Mouse (Mus musculus) embryonic facial prominence, embryonic 15.5 days (tissue): ENCODE results near the gene Agps. TPM values are rescaled to one million over a fixed set of nuclear protein-coding genes. Genes with fewer than 3 reads are reported as not detected.

Source experiments
- ATAC-seq: fragments of 200-750 bp; cut with Nextera tagmentation; 2 replicates; pipeline ENCODE4 v1.8.0; 2017; ENCODE audit warnings: low read depth, moderate TSS enrichment; ENCODE audit not compliant: insufficient number of reproducible peaks, low FRiP score, low TSS enrichment
- H3K27ac ChIP-seq: fragments of 300-500 bp; sonication (generic); replicated peaks from 2 replicates; pipeline ENCODE4 v1.5.1; 2015; ENCODE audit warnings: mild to moderate bottlenecking, inconsistent platforms
- H3K27me3 ChIP-seq: fragments of 300-500 bp; sonication (generic); 2 replicates; pipeline ENCODE4 v1.6.1; 2015; ENCODE audit warnings: inconsistent platforms
- H3K36me3 ChIP-seq: fragments of 300-500 bp; sonication (generic); 2 replicates; pipeline ENCODE4 v1.6.1; 2015; ENCODE audit warnings: mild to moderate bottlenecking, inconsistent platforms
- H3K4me1 ChIP-seq: fragments of 300-500 bp; sonication (generic); 2 replicates; pipeline ENCODE4 v1.6.1; 2015; ENCODE audit warnings: inconsistent platforms
- H3K4me2 ChIP-seq: fragments of 300-500 bp; sonication (generic); replicated peaks from 2 replicates; pipeline ENCODE4 v1.6.1; 2015; ENCODE audit warnings: mild to moderate bottlenecking, inconsistent platforms
- H3K4me3 ChIP-seq: fragments of 300-500 bp; sonication (generic); replicated peaks from 2 replicates; pipeline ENCODE4 v1.5.1; 2015; ENCODE audit warnings: mild to moderate bottlenecking, inconsistent platforms
- H3K9ac ChIP-seq: fragments of 300-500 bp; sonication (generic); 2 replicates; pipeline ENCODE4 v1.6.1; 2015; ENCODE audit warnings: inconsistent platforms
- H3K9me3 ChIP-seq: fragments of 300-500 bp; sonication (generic); replicated peaks from 2 replicates; pipeline ENCODE4 v1.6.1; 2016; ENCODE audit warnings: inconsistent platforms
- WGBS: fragments of 180-500 bp; shearing (Covaris S2); methylation state at CpG from one replicate; pipeline ENCODE4 v1.1.7; 2015; 5-methylcytosine and 5-hydroxymethylcytosine counted together
- polyA plus RNA-seq: library from polyadenylated mRNA; unstranded; fragments of >200 nt; fragmentation: Nextera tagmentation; extraction: Ambion mirVana; gene quantifications from 2 replicates; pipeline ENCODE4 v1.2.1, GENCODE M21; 2015

The Agps gene
- 24.5 and 27.6 TPM in 2 replicates for polyA plus RNA-seq

DNA sequence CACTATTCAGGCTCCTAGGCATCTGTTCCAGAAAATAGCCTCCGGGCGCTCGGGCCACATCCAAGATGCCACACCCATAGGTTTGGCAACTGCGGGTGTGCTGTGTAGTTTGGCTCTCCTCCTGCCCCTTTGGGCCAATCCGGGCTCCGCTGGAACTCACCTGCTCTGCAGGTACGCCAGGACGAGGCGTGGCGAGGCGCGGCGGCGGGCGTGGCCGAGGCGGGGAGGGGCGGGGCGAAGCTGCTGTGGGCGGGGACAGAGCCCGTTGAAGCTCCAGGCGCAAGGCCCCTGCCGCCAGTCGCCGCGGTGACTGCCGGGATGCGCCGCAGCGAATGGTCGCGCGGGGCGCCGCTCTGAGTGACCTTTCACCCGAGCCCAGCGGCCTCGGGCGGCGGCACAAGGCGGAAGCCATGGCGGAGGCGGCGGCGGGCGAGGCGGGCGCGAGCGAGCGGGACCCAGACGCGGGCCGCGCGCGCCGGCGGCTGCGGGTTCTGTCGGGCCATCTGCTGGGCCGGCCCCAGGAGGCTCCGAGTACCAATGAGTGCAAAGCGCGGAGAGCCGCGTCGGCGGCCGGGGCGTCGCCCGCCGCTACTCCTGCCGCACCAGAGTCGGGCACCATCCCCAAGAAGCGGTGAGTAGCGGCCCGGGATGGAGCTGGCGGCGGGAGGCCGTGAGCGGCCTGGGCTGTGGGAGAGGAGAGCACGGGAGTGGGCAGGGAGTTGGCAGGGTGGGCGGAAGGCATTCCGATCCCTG is at the start of gene Agps:
Agps (plus strand) TSS at position 297 of the 753 bp plus-strand sequence.
- peak; percentile 93 for ATAC-seq
- H3K4me2 ChIP-seq: peak within 1 kb of the TSS; percentile 71
- peak within 1 kb of the TSS; percentile 82 for H3K27ac ChIP-seq
- H3K36me3 ChIP-seq: no peaks in the 10 kb centered on the region
- no peaks in the 10 kb centered on the region for H3K9me3 ChIP-seq
- peaks cover 23% of the 10 kb centered on the region for H3K4me1 ChIP-seq
- no peaks in the 10 kb centered on the region for H3K27me3 ChIP-seq
- H3K4me3 ChIP-seq: peak within 1 kb of the TSS; percentile 86
- under 1% methylated on average over 70 of the region's 86 CpGs for WGBS
- H3K9ac ChIP-seq: peak within 1 kb of the TSS; percentile 80

DNA sequence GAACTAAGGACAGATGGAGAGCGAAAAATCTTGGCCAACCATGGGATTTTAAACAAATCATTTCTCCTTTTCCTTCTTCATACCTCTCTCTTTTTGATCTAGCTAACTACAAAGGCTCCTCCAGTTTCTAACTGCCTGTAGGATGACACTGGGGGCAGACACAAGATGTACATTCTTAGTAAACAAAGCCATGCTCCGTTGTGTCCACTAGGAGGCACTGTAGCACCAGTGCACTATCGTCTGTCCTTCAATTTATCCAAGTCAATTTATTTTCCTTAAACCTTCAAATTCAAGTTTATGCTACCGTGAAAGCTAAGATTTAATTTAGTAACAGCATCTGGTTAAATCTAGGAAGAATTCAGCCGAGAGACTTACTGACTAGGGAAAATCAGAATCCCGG is 45.9 kb upstream of the Agps start:
- H3K27ac ChIP-seq: no peak overlapping the region
- H3K9me3 ChIP-seq: no peaks in the 10 kb centered on the region
- no peak overlapping the region for H3K4me3 ChIP-seq
- no peak for ATAC-seq
- no peaks in the 10 kb centered on the region for H3K4me1 ChIP-seq
- H3K36me3 ChIP-seq: no peaks in the 10 kb centered on the region
- H3K4me2 ChIP-seq: no peak overlapping the region
- H3K27me3 ChIP-seq: no peaks in the 10 kb centered on the region
- 12% methylated on average over 6 of the region's 6 CpGs for WGBS
- no peak overlapping the region for H3K9ac ChIP-seq

DNA sequence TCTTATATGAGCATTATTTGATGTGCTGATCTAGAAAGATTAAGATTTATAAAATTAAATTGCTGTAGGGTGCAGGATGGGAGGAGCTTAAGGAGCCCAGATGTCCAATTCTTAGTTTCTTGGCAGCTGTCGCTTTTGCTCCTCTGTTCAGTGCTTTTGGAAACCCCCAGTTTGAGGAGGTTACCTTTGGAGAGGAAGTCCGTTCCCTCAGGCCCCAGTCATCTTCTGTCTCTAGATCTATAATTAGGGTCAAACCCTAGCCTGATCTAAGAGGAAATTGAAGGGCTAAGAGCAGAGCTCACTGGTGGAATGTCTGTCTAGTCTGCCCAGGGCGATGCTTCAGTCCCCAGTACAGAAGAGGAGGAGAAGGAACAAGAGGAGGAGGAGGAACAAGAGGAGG is 43.5 kb upstream of the Agps start:
- Histone ChIP-seq H3K9me3 (no peaks in the 10 kb centered on the region), H3K27me3 (no peaks in the 10 kb centered on the region), H3K27ac (no peak overlapping the region), H3K36me3 (no peaks in the 10 kb centered on the region), H3K4me3 (no peak overlapping the region), H3K9ac (no peak overlapping the region), H3K4me1 (no peaks in the 10 kb centered on the region), H3K4me2 (no peak overlapping the region)
- WGBS: 42% methylated on average over 3 of the region's 3 CpGs
- ATAC-seq: no peak

DNA sequence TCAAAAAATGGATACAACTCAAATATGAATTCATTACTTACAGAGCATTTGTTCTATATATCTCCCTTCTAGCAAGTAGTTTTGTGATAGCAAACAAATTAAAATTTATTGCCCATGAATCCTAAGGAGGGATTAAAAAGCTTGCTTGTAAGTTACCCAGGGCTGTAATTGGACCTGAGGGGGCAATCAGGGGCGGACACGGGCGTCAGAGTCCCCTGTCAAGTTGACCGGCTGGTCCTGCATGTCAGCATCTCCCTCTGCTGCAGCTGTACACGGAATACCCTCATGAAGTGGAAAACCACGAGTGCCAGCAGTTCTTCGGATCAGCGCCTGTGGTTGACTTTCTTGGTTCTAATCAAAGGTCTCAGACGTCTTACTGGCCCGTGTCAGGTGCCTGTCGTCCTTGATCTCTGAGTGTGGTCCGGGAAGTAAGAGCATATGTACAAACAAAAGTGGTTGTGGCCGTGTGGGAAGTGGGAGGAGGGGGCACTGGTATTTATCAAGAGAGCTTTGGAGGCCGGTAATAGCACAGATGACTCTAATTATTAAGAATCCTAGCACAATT is 41.9 kb upstream of the Agps start:
- ATAC-seq: no peak
- no peak overlapping the region for H3K4me2 ChIP-seq

DNA sequence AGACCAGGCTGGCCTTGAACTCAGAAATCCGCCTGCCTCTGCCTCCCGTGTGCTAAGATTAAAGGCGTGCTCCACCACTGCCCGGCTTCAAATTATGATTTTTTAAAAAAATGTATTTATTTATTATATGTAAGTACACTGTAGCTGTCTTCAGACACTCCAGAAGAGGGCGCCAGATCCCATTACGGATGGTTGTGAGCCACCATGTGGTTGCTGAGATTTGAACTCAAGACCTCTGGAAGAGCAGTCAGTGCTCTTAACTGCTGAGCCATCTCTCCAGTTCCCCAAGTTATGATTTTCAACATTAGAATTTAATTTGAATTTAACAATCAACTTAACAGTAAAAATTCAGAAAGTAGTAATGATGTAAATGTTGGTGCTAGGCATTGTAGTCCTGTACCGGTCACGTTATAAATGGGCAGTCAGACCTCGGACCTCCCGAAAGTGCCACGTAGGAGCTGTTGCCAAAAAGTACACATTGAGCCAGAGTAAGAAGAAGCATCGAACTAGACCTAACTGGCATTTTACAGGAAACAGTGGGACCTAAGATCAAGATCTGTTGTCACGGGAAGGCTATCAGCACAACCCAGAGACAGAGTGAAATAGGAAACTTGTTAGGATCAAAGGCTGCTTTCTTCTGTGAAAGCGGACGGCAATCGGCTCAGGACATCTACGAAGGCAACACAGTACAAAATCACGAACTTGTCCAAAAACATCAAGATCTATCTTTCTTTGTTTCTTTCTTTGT is 40.2 kb upstream of the Agps start:
- no peak overlapping the region for H3K27ac ChIP-seq
- no peak overlapping the region for H3K4me3 ChIP-seq
- H3K27me3 ChIP-seq: no peaks in the 10 kb centered on the region
- ATAC-seq: no peak
- no peak overlapping the region for H3K9ac ChIP-seq
- whole genome bisulfite sequencing: 63% methylated on average over 18 of the region's 18 CpGs
- H3K4me2 ChIP-seq: no peak overlapping the region
- H3K4me1 ChIP-seq: no peaks in the 10 kb centered on the region
- no peaks in the 10 kb centered on the region for H3K36me3 ChIP-seq
- H3K9me3 ChIP-seq: no peaks in the 10 kb centered on the region

More for the DNA sequence above, 41.9 kb upstream of the Agps start:
- Histone ChIP-seq H3K27me3 (no peaks in the 10 kb centered on the region), H3K36me3 (no peaks in the 10 kb centered on the region), H3K4me1 (no peaks in the 10 kb centered on the region), H3K27ac (no peak overlapping the region), H3K4me3 (no peak overlapping the region), H3K9ac (no peak overlapping the region), H3K9me3 (no peaks in the 10 kb centered on the region)
- 16% methylated on average over 14 of the region's 14 CpGs for WGBS

DNA sequence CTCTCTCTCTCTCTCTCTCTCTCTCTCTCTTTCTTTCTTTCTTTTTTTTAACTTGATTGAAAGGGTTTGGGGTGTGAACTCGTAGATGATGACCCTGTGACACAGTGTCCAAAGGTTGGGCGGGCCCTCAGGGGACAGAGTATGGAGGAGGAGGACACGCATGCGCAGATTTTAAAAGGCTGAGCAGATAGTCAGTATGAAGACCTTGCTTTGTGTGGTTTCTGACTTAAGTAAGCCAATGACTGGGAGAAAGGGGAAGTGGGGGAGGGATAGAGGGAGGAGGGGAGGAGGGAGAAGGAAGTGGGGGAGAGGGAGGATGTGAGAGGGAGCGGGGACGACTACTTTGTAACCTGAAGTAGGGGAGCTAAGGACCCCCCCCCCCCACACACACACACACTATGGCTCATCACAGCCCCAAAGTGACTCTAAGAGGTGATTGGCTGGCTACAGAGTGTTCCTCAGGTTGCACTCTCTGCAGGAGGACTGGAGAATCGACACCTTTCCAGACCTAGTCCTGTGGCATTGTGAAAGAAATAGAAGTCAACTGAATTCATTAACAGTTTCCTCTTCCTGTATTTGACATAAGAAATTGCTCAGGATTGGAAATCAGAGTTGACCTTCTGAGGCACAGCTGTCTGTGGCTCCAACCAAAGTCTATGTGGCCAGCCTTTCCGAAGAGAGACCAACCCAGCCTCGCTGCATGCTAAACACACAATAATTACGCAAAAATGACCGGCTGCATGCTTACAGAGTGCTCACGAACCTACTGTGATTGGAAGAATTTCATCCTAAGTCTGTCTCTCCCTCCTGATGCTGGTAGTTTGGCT is 39.4 kb upstream of the Agps start:
- Histone ChIP-seq H3K9ac (no peak overlapping the region), H3K27ac (no peak overlapping the region), H3K4me1 (no peaks in the 10 kb centered on the region), H3K36me3 (no peaks in the 10 kb centered on the region), H3K4me2 (no peak overlapping the region), H3K27me3 (no peaks in the 10 kb centered on the region), H3K4me3 (no peak overlapping the region), H3K9me3 (no peaks in the 10 kb centered on the region)
- ATAC-seq: no peak
- 46% methylated on average over 12 of the region's 12 CpGs for WGBS

DNA sequence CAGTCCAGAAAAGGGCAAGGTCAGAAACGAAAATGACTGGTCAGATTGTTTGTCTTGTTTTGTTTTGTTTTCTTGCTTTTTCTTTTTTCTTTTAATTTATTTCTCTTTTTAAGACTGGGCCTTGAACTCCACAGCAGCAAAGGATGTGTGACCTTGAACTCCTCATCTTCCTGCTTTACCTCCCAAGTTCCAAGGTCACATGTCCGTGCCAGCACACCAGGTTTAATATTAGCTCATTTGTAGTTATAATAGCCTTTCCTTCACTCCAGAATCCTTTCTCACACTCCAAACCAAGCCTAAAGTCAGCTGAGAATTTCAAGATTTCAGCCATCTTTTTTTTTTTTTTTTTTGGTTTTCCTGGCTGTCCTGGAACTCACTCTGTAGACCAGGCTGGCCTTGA is 35.8 kb upstream of the Agps start:
- no peaks in the 10 kb centered on the region for H3K4me1 ChIP-seq
- no peak overlapping the region for H3K4me3 ChIP-seq
- no peak overlapping the region for H3K4me2 ChIP-seq
- ATAC-seq: no peak
- WGBS: 73% methylated on average over 2 of the region's 2 CpGs
- H3K9me3 ChIP-seq: no peaks in the 10 kb centered on the region
- H3K36me3 ChIP-seq: no peaks in the 10 kb centered on the region
- no peak overlapping the region for H3K27ac ChIP-seq
- no peak overlapping the region for H3K9ac ChIP-seq
- H3K27me3 ChIP-seq: no peaks in the 10 kb centered on the region

DNA sequence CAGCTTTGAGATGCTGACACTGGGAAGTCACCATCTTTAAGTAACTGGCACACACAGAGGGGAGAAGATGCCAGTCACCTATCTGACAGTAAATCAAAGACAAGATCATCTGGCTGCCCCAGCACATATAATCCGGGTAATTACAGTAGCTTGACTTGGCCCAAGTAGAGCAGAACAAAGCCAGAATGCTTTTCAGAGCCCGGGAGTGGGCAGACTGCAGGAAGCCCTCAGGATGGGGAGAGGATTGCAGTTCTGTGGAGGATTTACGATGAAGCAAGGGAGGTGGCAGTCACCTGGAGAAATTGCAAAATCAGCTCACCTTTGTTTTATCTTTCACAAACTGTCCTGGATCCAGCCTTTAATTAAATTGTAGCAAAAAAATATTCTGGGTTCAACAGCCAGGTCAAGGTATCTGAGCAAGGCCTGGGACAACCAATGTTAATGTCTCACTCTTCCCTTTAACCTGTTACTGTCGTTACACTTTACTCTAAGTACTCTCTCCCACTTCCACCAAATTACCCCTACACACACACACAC is 33.5 kb upstream of the Agps start:
- H3K27ac ChIP-seq: no peak overlapping the region
- no peak overlapping the region for H3K4me3 ChIP-seq
- H3K9ac ChIP-seq: no peak overlapping the region
- ATAC-seq: no peak
- no peak overlapping the region for H3K4me2 ChIP-seq
- no peaks in the 10 kb centered on the region for H3K27me3 ChIP-seq
- H3K36me3 ChIP-seq: no peaks in the 10 kb centered on the region
- H3K4me1 ChIP-seq: no peaks in the 10 kb centered on the region
- no peaks in the 10 kb centered on the region for H3K9me3 ChIP-seq
- 46% methylated on average over 4 of the region's 4 CpGs for WGBS

DNA sequence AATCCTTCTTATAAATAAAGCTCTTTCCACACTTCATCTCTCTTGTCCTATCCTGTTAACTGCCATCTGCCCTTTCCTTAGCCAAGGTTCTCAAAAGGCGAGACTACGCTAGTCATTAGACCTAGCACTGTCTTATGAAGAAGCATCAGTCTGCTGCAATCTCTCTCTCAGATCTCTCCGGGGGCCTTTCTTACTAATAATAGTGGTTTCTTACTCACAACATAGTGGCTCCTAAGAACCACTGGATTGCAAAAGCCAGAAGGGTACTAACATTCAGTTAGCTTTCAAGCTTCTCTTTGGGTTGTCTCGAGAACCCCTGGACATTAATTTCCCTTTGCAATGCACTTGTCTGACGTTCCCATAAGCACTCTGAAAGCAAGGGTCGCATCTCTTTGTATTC is 26.2 kb upstream of the Agps start:
- Histone ChIP-seq H3K4me1 (no peaks in the 10 kb centered on the region), H3K36me3 (no peaks in the 10 kb centered on the region), H3K27me3 (no peaks in the 10 kb centered on the region), H3K4me2 (no peak overlapping the region), H3K4me3 (no peak overlapping the region), H3K9me3 (no peaks in the 10 kb centered on the region), H3K27ac (no peak overlapping the region), H3K9ac (no peak overlapping the region)
- no peak for ATAC-seq
- WGBS: 89% methylated on average over 6 of the region's 6 CpGs

DNA sequence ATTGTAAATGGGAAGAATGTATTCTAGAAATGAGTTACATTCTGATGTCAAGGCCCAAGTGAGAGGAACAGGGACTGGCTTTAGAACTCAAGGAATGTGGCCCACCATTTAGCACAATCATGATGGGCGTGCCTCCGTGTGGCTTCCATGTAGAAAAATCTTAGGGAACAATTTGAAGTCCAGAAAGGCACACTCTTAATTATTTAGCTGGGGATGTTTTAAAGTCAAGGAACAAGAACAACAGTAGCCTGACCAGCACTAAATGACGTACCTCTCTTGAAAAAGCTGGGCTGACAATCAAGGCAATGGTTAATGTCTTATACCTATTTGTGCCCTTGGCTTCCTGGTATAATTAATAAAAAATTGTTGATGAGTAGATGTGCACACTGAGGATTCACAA is 25.1 kb upstream of the Agps start:
- H3K9me3 ChIP-seq: no peaks in the 10 kb centered on the region
- no peak overlapping the region for H3K4me3 ChIP-seq
- no peaks in the 10 kb centered on the region for H3K36me3 ChIP-seq
- H3K9ac ChIP-seq: no peak overlapping the region
- WGBS: 90% methylated on average over 3 of the region's 3 CpGs
- no peak for ATAC-seq
- H3K4me1 ChIP-seq: no peaks in the 10 kb centered on the region
- no peak overlapping the region for H3K4me2 ChIP-seq
- no peak overlapping the region for H3K27ac ChIP-seq
- H3K27me3 ChIP-seq: no peaks in the 10 kb centered on the region

DNA sequence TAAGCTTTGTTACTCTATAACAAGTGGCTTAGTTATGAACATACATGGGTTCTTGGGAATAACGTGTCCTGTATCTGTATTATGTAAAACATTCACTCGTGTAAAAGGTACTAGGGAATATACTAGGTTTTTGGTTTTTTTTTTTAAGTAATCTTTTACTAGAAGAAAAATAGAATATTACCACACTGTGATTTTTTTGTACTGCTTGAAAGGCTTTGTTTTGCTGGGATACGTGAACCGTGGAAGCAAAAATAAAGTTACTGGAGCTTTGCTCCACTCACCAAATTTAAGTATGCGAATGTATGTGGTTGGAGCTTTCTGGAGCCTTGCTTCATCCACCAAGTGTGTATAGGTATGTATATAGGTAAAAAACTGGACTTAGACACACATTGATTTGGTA is 24.5 kb upstream of the Agps start:
- H3K27ac ChIP-seq: no peak overlapping the region
- no peaks in the 10 kb centered on the region for H3K36me3 ChIP-seq
- no peak for ATAC-seq
- no peak overlapping the region for H3K4me3 ChIP-seq
- no peaks in the 10 kb centered on the region for H3K4me1 ChIP-seq
- H3K9me3 ChIP-seq: no peaks in the 10 kb centered on the region
- WGBS: 96% methylated on average over 5 of the region's 5 CpGs
- no peak overlapping the region for H3K9ac ChIP-seq
- H3K4me2 ChIP-seq: no peak overlapping the region
- H3K27me3 ChIP-seq: no peaks in the 10 kb centered on the region
